Mouse (Mus musculus) retina, adult 2 months (tissue): ENCODE results near the gene Tbk1.

Experiments used
- DNase-seq: peaks from one replicate; pipeline ENCODE4 v3.0.0-alpha.2; 2012; ENCODE audit warnings: low read depth, low spot score

The Tbk1 gene

DNA sequence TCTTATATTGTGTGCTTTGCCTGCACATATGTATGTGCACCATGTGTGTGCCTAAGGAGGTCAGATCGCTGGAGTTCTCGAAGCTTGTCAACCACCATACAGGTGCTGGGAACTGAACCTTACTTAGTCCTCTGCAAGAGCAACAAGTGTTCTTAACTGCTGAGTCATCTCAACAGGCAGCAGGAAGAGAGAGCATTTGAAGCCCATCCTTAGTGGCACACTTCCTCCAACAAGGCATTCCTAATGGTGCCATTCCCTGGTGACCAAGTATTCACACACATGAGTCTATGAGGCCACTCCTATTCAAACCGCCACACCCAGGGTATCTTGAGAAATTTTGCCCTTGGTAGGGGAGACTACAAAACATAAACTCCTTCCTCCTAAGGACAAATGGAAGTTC is 44.4 kb downstream of the Tbk1 start:
- DNase-seq, result no peak

DNA sequence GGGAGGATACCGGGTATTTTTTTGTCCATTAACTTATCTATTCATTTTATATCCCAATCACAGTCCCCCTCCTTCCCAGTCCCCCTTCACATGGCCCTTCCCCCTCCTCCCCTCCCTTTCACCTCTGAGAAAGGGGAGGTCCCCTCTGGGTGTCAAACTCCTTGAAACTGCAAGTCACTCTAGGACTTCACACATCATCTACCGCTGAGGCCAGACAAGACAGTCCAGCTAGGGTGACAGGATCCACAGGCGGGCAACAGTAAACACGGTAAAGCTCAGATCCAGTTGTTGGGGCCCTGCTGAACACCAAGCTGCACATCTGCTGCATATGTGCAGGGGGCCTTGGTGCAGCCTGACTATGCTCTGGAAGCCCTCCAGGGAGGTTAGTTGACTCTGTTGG is 51.6 kb downstream of the Tbk1 start:
- DNase-seq, result no peak

DNA sequence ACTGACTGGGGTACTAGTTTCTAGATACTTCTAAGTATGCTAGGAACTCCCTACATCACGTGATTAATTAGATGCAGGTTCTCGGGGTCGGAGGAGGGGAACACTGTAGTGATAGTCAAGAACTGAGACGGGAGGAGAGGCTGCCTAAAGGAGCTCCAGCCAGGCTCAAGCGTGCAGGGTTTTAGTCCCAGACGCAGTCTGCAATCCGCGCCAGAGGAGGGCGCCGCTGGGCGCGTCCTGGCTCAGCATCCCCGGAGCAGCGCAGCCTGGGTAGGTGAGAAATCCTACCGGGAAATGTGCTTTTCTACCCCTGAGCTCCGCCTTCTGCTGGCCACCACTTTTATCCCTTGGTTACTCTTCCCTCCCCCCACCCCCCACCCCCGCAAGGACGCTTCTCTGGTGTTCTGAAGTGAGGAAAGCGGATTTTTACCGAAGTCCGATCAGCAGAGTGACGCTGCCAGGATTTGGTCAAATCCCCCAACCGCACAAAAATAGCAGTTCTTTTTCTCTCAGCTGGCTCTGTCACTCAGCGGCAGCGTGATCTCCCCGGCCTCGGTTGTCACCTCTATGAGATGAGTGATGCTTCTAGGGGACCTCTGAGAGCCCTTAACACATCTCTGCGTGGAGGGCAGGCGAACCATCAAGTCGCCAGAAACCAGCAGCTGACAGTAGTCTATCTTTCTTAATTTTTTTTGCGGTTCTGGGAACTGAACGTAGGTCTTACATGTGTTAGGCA is 53.3 kb downstream of the Tbk1 start:
- DNase-seq, result peak; percentile 18

DNA sequence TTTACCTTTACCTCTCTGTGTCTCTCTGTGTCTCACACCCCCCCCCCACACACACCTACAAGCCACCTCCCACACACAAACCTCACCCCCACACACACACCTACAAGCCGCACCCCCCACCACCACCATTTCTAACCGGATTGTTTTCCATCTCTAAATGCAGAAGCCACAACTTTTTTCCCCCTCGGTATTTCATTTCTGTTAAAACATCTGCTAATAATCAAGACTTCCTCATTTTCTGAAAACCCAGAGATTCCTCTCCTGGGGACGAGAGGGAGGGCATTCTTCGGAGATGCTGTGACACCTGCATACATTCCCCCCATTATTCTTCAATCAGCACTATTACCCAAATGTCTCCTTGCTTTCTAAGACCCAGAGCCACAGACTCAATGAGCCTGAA is 55.0 kb downstream of the Tbk1 start:
- no peak for DNase-seq

DNA sequence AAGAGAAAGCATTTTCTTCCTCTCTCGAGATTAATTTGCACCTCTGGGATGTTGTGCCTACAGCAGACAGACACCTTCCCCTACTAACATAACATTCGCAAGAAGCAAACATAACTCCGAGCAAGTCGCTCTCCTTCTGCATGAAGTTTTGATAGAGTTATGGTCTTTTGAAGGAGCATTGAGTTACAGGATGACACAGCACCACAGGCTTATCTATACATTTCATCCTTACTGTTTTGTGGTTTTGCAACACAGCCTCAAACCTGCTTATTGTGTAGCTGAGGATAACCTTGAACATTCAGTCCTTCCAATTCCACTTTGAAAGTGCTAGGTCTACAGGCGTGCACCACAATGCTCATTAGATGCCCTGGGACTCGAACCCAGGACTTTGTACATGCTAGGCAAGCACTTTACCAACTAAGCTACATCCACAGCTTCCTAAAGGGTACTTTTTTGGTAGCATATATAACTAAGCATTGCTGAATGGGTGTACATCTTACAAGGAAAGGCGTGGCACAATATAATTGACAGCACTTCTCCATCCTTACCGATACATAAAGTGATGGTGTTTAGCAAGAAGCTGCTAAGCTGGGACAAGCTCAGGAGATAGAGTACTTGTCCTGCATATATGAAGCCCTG is 56.1 kb downstream of the Tbk1 start:
- no peak for DNase-seq

DNA sequence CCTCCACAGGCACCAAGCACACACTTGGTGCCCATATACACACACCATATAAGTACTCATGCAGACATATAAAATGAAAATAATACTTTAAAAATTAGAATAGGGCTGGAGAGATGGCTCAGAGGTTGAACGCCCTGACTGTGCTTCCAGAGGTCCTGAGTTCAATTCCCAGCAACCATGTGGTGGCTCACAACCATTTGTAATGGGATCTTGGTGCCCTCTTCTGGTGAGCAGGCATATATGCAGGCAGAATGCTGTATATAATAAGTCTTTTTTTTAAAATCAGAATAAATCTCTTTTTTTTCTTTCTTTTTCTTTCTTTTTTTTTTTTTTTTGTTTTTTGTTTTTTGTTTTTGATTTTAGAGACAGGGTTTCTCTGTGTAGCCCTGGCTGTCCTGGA is 57.3 kb downstream of the Tbk1 start:
- no peak for DNase-seq

DNA sequence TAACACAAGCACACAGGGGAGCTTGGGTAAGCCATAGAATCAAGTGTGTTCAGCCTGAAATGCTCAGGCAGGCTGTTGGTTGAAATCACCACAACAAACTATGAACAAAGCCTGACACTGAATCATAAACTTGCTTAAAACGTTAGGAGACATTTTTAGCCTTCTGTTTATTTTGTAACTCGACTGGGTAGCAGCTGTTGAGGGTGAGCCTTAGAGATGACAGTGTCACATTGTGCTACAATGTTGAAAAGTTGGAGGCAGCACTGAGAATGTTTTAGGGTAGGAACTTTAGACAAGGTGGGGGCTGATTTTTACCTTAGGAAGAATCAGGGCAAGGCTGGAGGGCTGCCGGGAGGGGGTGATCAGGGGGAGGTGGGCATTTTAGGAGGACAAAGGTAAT is 58.1 kb downstream of the Tbk1 start:
- DNase-seq, result no peak

DNA sequence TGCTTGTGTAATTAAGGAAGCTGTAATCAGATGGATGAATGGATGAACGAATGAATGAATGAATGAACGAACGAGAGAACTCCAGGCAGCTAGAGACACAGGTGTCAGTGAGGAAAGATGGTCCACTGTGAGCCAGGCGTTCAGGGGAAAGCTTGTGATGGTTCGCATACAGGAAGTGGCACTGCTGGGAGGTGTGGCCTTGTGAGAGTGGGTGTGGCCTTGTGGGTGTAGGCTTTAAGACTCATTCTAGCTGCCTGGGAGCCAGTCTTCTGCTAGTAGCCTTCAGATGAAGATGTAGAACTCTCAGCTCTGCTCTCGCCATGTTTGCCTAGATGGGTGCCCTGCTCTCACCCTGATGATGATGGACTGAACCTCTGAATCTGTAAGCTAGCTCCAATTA is 59.5 kb downstream of the Tbk1 start:
- no peak for DNase-seq

DNA sequence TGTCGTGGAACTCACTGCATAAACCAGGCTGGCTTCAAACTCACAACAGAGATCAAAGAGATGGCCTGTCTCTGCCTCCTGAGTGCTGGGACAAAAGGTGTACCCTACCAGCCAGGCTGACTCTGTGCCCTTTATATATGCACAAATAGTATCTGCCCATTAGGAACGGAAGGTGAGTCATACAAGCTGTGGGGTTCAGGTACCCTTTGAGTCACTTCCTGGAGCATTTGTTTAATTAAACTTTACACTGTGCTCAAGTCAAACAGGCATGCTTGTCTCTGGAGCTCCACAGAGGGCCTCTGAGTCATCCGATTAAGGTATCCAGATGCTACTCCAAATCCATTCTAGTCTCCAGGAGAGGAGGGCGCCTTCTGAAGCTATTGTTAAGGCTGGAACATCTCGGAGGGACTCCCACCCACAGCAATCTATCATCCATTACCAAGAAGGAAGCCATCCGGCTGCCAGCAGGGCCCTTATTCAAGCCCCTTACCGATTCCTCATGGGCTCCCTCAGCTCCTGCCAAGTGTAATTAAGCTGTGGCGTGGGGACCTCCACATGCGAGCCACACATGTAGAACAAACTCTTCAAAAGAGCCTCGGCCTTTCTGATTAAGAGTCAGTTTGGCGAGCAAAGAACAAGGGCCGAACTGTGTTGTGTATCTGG is 65.5 kb downstream of the Tbk1 start:
- no peak for DNase-seq

DNA sequence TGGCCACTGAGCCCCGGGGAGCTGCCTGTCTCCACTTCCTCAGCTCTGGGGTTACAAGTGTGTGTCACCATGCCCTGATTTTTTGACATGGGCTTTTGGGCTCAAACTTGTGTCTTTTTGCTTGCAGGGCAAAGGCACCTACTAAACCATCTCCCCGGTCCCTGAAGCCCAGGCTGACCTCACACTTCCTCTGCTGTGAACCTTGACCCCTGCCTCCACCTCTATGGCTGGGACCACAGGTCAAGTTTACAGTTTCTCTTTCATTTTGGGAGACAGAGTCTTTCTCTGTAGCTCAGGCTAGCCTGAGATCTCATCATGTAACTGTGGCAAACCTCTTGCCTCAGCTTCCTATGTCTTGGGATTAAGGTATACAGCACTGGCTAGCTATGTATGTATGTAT is 66.9 kb downstream of the Tbk1 start:
- no peak for DNase-seq

DNA sequence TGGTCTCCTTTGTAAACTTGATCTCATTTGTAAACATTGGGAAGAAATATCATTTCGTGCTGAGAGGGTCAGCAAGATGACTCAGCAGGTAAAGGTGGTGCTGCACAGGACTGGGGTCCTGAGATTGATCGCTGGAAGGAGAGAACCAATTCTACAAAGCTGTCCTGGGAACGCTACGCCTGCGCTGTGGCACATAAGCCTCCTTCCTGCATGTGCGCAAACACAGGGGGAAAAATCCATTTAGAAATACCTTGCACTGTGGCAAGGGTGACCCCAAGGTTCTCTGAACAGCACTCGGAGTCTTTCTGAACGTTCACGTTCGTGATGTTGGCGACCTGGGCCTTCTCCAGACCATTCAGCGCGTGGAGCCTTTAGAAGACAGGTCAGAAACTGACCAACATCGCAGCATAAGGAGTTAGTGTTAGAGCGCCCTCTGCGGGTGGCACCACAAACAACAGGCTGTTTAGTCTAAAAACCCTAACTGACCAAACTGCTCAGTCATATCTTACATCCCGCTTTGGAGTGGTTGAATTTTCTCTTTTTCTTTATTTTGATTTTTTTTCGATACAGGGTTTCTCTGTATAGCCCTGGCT is 70.5 kb downstream of the Tbk1 start:
- DNase-seq, result peak; percentile 51

DNA sequence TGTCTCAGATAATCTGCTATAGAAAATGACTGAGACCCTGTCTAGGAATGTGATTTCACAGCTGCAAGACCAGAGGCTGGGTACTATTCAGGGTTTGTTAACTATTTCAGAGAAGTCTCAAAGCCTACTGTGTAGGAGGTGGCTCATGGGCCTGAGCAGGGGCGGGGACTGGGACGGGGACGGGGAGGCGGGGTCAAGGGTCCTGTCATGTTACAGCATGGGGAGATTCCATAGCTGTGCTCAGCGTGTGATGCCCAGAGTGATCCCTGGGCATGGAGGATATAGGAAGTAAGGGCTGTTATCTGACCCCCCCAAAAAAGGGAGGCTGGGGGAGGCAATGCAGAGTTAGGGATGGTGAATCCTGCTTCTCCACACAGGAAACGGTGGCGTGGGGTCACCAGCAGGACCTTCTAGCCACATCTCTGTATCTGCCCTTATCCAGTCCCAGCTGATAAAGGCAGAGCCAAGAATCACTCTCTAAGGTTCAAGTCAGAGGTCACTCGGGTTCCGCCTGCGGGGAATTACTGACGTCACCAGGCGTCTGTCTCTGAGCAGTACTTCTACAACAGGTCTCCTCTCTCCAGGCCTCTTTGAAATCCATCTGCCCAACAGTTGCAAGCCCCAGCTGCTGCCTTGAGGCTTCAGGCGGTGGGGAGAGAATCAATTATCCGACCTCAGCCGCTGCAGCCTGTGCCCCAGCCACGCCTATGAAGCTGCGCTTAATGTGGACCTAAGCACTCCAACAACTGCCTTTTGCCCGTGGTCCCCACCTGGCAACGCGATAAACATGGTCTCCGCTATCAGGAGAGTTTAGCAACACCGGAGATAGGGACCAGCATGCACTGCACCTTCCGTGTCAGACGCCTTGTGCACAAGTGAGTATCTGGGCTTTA is 76.6 kb downstream of the Tbk1 start:
- DNase-seq, result no peak

DNA sequence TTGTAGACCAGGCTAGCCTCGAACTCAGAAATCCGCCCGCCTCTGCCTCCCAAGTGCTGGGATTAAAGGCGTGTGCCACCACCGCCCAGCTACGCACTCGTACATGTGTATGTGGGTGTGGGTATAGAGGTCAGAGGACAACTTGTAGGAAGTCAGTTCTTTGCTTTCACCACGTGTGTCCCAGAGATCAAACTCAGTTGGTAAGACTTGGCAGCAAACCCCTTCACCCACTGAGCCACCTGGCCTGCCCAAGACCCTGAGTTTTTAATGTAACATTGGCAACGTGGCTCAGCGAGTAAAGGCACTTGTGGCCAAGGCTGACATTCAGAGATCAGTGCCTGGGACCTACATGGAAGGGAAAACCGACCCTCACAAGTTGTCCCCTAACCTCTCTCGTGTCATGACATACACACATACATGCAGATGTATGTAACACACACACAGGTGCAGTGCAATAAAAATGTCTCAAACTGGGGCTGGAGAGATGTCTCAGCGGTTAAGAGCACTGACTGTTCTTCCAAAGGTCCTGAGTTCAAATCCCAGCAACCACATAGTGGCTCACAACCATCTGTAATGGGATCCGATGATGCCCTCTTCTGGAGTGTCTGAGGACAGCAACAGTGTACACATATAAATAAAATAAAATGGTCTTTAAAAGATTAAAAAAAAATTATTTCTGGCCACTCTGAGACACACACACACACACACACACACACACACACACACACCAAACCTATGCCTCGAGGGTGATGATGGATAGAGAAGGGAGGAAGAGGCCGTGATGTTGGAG is 78.6 kb downstream of the Tbk1 start:
- no peak for DNase-seq

DNA sequence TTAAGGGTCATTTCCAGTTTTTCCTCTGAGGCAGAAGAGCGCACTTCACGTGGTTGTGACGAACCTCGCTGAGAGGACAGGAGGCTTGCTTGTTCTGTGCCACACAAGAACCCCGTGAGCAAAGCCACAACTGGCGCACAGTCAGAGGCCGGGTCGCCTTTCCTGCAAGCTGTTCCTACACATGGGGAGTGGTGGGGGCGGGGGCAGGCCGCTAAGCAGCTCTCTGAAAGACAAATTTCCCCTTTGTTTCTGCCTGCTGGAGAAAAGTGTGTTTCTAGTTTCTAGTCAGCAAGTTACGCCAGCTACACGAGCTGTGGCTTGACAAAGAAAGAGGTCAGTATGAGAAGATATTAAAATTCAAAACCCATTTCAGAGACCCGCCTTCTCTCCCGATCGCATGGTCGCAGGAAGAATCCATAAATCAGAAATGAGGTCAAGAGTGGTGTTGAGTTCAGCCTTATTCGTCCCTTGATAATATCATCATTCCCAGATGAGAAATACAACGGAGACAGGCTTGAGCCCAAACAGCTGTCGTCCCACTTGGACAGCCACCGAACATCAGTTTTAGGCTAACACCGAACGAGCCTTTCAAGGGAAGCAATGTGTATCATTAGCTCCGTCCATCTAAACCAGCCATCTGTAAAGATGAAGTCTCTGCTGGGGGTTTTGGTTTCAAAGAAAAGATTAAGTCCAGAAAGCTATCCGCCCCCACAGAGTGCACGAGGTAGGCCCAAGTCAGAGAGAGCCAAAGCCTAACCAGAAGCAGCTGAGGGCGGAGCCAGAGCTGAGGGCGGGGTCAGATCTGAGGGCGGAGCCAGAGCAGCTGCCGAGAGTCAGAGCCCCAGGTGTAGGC is 79.6 kb downstream of the Tbk1 start:
- no peak for DNase-seq

DNA sequence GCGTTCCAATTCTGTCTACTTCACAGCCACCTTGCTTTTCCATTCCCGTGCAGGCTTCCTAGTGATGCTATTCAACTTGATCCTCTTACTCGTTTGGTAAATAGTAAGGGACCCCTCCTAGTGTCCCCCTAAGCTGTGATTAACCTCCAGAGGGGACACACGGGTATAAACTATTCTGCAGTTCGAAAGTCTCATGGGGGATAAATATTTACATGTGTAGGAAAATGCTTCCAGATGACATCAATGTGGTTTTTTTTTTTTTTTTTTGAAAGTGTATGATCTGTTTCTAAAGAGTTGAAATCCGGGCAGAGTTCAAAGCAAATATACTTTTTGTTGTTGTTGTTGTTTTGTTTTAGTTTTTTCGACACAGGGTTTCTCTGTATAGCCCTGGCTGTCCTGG is 80.7 kb downstream of the Tbk1 start:
- DNase-seq, result no peak

DNA sequence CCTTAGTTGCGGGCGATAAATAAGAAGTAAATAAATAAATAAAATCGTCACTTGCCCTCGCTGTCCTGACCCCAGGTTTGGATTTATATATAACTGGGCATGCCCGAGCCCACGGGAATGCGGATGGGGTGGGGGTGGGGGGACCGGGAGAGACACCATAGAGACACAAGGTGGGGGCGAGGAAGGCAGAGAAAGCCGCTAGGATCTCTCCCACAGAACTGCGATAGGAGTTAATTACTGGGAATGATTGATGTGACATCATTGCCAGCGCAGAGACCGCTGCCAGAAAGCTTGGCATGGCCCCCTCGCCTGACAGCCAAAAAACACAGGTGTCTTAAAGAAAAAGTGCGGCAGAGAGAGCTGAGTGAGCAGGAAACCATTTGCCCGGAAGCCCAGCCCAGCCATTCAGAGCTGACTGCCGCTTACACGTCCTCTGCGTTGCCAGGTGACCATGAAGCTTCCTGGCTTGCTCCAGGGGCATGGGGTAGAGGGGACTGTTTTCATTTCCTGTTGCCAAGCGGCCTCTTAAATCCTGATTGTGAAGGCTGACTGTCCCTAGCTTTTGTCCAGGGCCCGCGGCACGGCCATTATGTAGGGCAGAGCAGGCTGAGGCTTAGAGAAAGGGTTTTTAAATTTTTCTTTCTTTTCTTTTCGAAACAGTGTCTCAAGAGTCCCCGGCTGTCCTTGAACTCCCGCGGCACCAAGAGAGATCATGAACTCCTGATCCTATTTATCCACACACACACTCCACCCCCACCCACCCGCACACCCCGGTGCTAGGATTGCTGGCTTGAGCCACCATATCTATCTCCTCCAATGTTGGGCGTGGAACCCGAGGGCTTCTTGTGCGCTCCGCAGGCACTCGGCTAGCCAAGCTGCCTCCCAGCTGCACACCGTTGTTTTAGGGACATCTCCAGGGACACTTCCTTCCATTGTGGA is 81.3 kb downstream of the Tbk1 start:
- no peak for DNase-seq

DNA sequence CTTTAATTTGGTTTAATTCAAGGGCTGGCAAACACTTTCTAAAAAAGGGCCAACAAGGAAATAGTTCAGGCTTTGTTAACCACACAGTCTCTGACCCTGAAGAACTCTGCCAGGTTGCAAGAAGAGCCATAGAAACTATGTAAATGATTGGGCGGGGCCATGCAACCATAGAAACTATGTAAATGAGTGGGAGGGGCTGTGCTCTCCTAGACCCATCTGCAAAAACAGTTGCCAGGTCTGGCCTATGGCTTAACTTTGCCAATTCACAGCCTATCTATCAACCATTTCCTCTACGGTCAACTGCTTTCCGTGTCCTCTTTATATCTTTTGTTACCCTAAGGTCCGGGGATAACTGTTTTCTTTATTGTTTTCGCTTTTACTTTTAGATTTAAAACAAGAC is 85.4 kb downstream of the Tbk1 start:
- no peak for DNase-seq

DNA sequence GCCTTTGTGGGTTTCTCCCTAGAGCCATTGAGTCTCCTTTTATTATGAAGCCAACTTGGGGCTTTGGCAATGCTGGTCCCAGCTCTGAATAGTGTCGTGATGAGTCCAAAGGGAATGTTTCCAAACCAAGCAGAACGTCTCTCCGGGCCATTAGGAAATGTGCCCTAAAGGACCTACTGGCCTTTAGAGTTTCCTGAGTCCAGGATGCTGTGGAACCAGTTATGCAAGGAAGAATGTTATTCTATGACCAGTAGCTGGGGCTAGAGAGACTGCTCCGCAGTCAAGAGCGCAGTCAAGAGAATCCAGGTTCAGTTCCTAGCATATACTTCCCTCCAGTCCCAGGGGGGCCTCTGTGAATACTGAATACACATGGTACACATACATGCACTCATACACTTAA is 86.6 kb downstream of the Tbk1 start:
- no peak for DNase-seq

DNA sequence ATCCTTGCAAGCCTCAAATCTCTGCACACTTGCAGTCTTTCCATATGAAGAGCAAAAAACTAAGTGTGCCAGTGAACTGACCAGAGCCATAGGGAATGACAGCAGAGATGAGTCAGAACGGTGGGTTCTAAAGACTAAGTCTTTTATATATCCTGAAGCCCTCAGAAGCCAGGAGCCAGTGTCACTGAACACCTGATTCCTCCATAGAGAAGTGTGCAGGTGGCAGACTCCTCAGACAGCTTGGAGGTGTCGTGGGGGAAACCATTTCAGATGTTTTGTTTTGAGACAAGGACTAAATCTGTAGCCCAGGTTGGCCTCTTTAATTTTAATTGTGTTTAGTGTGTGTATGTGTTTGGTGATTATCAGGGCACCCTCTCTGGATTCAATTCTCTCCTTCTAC is 87.5 kb downstream of the Tbk1 start:
- DNase-seq, result no peak
